Mouse (Mus musculus): ENCODE measurements at regions not wholly inside any gene's neighbourhood (a gene's known extent, or its start where the extent isn't known, plus 50 kb on each side); places are given as distances from the start of the nearest gene placed in this dataset.

- TF ChIP-seq CTCF (IDR thresholded peaks at IDR 0.05; ENCODE audit: low read depth), result no peak
- TF ChIP-seq EP300 (IDR thresholded peaks at IDR 0.05; ENCODE audit: low read depth), result 0 out of 2 replicates have a peak, but pooled peaks have one; percentile 23
Observed at GRCm38 (mm10) chr9:32949036-32949435, 313.0 kb downstream of the Ets1 start.
